Mouse (Mus musculus) C2C12 (cell line): ENCODE data around the gene Dnajc1.

Experiments used
- CTCF ChIP-seq: IDR thresholded peaks from one replicate; pipeline ENCODE4 v1.5.1; 2011; ENCODE audit not compliant: control insufficient read depth, insufficient read depth, insufficient read length
- FOSL1 ChIP-seq: IDR thresholded peaks from one replicate; pipeline ENCODE4 v1.8.0; 2011; ENCODE audit warnings: mild to moderate bottlenecking, low read length; ENCODE audit not compliant: poor library complexity, insufficient read depth, severe bottlenecking
- MYOD1 ChIP-seq: IDR thresholded peaks from one replicate; pipeline ENCODE4 v1.6.1; 2011; ENCODE audit warnings: low read depth; ENCODE audit not compliant: control insufficient read depth, insufficient read length
- MYOG ChIP-seq: IDR thresholded peaks from one replicate; pipeline ENCODE4 v1.6.1; 2011; ENCODE audit not compliant: control insufficient read depth, insufficient read length; ENCODE audit errors: extremely low read depth

GRCm38 (mm10) chr2:18355293-18355692 lies 37.3 kb downstream of the Dnajc1 start:
- TF ChIP-seq CTCF, result no peak
- no peak for TF ChIP-seq MYOG
- TF ChIP-seq FOSL1, result no peak
- TF ChIP-seq MYOD1, result no peak
